Mouse (Mus musculus) erythroblast, embryonic 14.5 days (primary cell): ENCODE data around the gene Patl1. TPM values are rescaled to one million over a fixed set of nuclear protein-coding genes. Genes with fewer than 3 reads are reported as not detected.
A peak's percentile ranks its signal among the peaks of the same experiment; 100 is the strongest.
"Not testable (repeated sequence)": the region's sequence is repeated elsewhere in the genome, so short reads cannot be mapped to it uniquely, and the experiment has no call there.

Experiments used
- H3K27me3 ChIP-seq: 2 replicates; pipeline ENCODE4 v1.6.1; 2012; ENCODE audit warnings: inconsistent platforms; ENCODE audit not compliant: control insufficient read depth
- H3K36me3 ChIP-seq: 2 replicates; pipeline ENCODE4 v1.6.1; 2012; ENCODE audit warnings: mild to moderate bottlenecking, inconsistent platforms; ENCODE audit not compliant: control insufficient read depth
- H3K4me1 ChIP-seq: 2 replicates; pipeline ENCODE4 v1.6.1; 2012; ENCODE audit warnings: inconsistent platforms; ENCODE audit not compliant: control insufficient read depth
- H3K4me3 ChIP-seq: replicated peaks from 2 replicates; pipeline ENCODE3; 2012; ENCODE audit warnings: moderate library complexity, mild to moderate bottlenecking, inconsistent platforms
- H3K9me3 ChIP-seq: 2 replicates; pipeline ENCODE4 v1.6.1; 2012; ENCODE audit warnings: low read length, inconsistent platforms, mixed read lengths; ENCODE audit not compliant: control insufficient read depth
- GATA1 ChIP-seq: IDR thresholded peaks from 2 replicates; pipeline ENCODE4 v1.6.1; 2012; ENCODE audit warnings: low read length, inconsistent platforms, mixed read lengths
- TAL1 ChIP-seq: IDR thresholded peaks from 3 replicates; pipeline ENCODE4 v1.6.1; 2012; ENCODE audit warnings: low read length, inconsistent platforms, mixed read lengths
- polyA plus RNA-seq: library from polyadenylated mRNA; stranded (reverse); fragments of >175 nt; gene quantifications from 2 replicates; pipeline ENCODE4 v1.2.3, GENCODE M21; 2012

Patl1 gene
- polyA plus RNA-seq: 0.16 and 0.23 TPM in 2 replicates

DNA sequence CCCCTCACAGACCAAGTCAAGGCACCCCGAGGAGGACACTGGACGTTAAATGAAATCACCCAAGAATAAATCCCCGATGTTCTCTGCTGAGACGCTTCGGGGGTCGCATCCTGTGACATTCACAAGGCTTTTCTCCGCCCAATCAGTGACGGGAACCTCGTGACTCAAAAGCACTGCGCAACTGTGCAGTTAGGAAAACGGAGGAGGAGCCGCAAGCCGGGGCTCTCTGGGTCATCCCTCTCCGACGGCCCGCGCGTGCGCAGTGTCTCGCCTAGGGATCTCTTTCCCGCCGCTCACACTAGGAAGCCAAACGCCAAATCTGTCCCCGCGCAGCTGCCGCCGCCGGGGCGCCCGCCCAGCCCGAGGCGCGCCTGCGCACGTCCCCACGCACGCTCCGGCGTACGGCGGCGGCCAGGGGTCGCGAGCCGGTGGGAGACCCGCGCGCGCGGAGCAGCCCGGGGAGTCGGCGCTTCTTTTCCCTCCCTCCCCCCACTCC lies at the start of gene Patl1:
Gene Patl1, plus strand, starts transcription at position 363 of the 496 bp plus-strand sequence.
- no peaks in the 10 kb centered on the region for H3K9me3 ChIP-seq
- H3K27me3 ChIP-seq: no peaks in the 10 kb centered on the region
- peak within 1 kb of the TSS; percentile 87 for H3K4me3 ChIP-seq
- no peak for TF ChIP-seq TAL1
- TF ChIP-seq GATA1: no peak
- H3K4me1 ChIP-seq: peaks cover 28% of the 10 kb centered on the region
- H3K36me3 ChIP-seq: peaks cover 16% of the 10 kb centered on the region

DNA sequence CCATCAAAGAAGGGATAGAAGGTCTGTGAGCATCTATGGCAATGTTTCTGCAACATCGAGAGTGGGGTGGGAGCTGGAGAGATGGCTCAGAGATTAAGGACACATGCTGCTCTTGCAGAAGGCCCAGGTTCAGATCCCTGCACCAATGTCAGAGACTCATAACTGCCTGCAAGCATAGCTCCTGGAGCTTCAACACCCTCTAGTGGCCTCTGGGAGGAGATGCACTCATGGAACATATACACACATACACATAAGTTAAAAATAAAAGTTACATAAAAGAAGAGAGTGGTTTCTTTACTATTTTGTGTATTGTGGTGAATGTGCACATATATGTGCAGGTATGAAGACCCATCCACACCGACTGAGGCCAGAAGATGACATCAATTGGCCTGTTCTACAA lies 44.4 kb upstream of the Patl1 start:
- Histone ChIP-seq H3K36me3 (no peaks in the 10 kb centered on the region), H3K4me3 (no peak overlapping the region), H3K4me1 (no peaks in the 10 kb centered on the region), H3K9me3 (peaks cover 8% of the 10 kb centered on the region), H3K27me3 (peaks cover 7% of the 10 kb centered on the region)
- TF ChIP-seq GATA1 (no peak), TAL1 (no peak)

GRCm38 (mm10) chr19:11875006-11875405 lies 37.2 kb upstream of the Patl1 start, which contains the start of gene Olfr1419:
TSS of gene Olfr1419 (minus strand) at chr19:11875106.
- H3K27me3 ChIP-seq: peaks cover 3% of the 10 kb centered on the region; the same call in 1 of the 2 replicates
- TF ChIP-seq TAL1: no peak
- no peak for TF ChIP-seq GATA1
- H3K4me1 ChIP-seq: no peaks in the 10 kb centered on the region
- no peaks in the 10 kb centered on the region for H3K9me3 ChIP-seq
- no peaks in the 10 kb centered on the region for H3K36me3 ChIP-seq
- no peak within 1 kb of the TSS for H3K4me3 ChIP-seq

GRCm38 (mm10) chr19:11878404-11878803 lies 33.8 kb upstream of the Patl1 start:
- not testable (repeated sequence) for H3K4me1 ChIP-seq, H3K27me3 ChIP-seq, H3K9me3 ChIP-seq, H3K36me3 ChIP-seq, H3K4me3 ChIP-seq

DNA sequence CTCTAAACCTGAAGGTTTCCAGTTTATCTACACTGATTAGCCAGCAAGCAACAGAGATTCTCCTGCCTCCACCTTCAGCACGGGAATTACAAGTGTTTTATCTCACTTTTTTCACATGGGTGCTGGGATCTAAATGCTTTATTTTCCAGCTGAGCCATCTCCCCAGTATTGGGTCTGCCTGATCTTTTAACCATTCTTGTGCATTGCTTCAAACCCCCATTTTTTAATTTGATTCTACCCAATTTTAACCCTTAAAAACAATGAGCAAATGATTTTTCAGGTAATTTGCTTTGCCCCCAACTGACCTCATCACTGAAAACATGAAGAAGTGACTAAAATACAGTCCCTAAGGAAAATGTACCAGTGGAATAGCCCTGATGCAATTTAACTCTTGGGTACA lies 25.9 kb upstream of the Patl1 start, which contains the start of gene Olfr1420:
Gene Olfr1420, plus strand, starts transcription at position 301 of the 400 bp plus-strand sequence.
- H3K27me3 ChIP-seq: no peaks in the 10 kb centered on the region
- no peak within 1 kb of the TSS for H3K4me3 ChIP-seq
- H3K9me3 ChIP-seq: no peaks in the 10 kb centered on the region
- no peaks in the 10 kb centered on the region for H3K4me1 ChIP-seq
- TF ChIP-seq GATA1 (no peak), TAL1 (no peak)
- no peaks in the 10 kb centered on the region for H3K36me3 ChIP-seq

DNA sequence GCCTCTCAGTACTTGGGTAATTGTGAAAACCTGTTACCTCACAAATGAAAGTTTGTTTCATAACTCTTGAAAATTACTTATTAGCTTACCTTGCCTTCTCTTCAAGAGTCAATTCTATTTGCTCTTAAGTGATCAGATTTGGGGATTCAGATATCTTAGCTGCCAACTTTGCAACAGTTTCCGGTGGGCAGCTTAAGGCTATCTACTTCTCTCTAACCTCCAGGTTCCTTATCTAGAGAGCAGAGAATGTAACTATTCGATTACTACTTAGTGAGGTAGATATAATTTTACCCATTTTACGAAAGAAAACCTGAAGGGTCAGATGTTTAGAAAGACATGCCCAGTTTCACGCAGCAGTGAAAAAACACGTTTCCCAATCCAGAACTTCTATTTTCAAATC lies 1.2 kb upstream of the Patl1 start:
- Histone ChIP-seq H3K4me3 (peak overlapping the region; percentile 87), H3K9me3 (no peaks in the 10 kb centered on the region), H3K36me3 (peaks cover 13% of the 10 kb centered on the region), H3K4me1 (peaks cover 28% of the 10 kb centered on the region), H3K27me3 (no peaks in the 10 kb centered on the region)
- no peak for TF ChIP-seq TAL1
- no peak for TF ChIP-seq GATA1

GRCm38 (mm10) chr19:11911603-11912002 lies 596 bp upstream of the Patl1 start:
- no peaks in the 10 kb centered on the region for H3K27me3 ChIP-seq
- H3K36me3 ChIP-seq: peaks cover 16% of the 10 kb centered on the region
- TF ChIP-seq TAL1 (no peak), GATA1 (no peak)
- H3K9me3 ChIP-seq: no peaks in the 10 kb centered on the region
- H3K4me3 ChIP-seq: peak overlapping the region; percentile 87
- H3K4me1 ChIP-seq: peaks cover 28% of the 10 kb centered on the region

DNA sequence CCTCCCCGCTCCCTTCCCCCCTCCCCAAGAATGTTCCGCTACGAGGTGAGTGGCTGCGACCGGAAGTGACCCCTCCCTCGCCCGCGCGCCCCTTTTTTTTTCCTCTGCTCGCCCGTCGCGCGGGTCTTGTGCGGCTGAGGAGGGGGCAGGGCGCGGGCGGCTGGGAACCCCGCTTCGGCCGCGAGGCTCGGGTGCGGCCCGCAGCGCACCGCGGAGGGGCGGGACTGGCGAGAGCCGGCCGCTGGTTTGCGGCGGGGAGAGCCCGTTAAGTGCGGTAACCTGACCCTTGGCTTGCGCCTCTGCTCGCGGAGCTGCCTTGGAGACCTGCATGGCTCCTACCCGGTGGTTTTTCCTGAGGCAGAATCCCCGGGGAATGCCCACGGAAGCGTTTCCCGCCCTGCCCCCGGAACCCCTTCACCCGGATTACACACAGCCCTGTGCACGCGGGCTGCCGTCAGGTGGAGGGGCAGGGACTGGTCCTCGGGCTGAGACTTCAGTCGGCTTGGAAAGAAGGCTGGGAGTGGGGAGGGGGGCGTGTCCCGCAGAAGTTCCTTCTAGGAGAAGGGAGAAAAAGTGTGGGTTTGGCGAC lies 428 bp downstream of the Patl1 start:
- TF ChIP-seq GATA1 (no peak), TAL1 (no peak)
- peaks cover 16% of the 10 kb centered on the region for H3K36me3 ChIP-seq
- H3K9me3 ChIP-seq: no peaks in the 10 kb centered on the region
- H3K4me1 ChIP-seq: peaks cover 30% of the 10 kb centered on the region
- H3K27me3 ChIP-seq: no peaks in the 10 kb centered on the region
- peak overlapping the region; percentile 87 for H3K4me3 ChIP-seq

- H3K36me3 ChIP-seq: peaks cover 28% of the 10 kb centered on the region
- H3K4me1 ChIP-seq: peaks cover 29% of the 10 kb centered on the region
- TF ChIP-seq TAL1 (no peak), GATA1 (no peak)
- H3K4me3 ChIP-seq: no peak overlapping the region
- H3K9me3 ChIP-seq: no peaks in the 10 kb centered on the region
- no peaks in the 10 kb centered on the region for H3K27me3 ChIP-seq
These were observed 3.6 kb downstream of the Patl1 start for GRCm38 (mm10) chr19:11915804-11916203.

DNA sequence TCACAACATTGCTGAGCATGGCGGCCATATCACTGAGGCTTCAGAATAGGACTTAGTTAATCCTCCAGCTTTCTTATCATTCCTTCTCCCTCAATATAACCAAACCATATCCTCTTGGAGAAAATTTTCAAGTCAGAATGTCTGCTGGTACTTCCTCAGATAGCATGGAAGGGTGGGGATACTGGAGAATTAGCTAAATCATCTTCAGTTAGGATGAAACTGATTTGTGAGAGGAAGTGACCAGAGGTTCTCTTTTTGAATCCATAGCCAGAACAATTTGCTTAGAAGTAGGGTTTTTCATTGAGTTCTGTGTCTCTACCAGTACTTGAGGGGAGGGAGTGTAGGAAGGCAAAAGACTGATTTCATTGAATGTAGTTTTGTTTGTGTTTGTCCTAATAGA lies 9.9 kb downstream of the Patl1 start:
- peaks cover 3% of the 10 kb centered on the region for H3K4me1 ChIP-seq
- TF ChIP-seq TAL1 (no peak), GATA1 (no peak)
- no peak overlapping the region for H3K4me3 ChIP-seq
- H3K9me3 ChIP-seq: no peaks in the 10 kb centered on the region
- H3K27me3 ChIP-seq: no peaks in the 10 kb centered on the region
- peaks cover 61% of the 10 kb centered on the region for H3K36me3 ChIP-seq

DNA sequence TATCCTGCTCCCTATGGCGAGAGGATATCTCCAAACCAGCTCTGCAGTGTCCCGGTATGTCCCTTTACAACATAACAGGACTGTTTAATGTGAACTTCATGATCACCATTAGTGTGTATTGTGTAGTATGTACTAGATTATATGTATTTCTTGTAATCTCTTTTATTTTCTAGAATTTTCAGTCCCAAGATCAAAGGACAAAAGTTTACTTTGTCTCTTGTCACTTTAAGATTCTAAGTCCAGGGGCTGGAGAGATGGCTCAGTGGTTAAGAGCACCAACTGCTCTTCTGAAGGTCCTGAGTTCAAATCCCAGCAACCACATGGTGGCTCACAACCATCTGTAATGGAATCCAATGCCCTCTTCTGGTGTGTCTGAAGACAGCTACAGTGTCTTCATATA lies 10.3 kb downstream of the Patl1 start:
- H3K36me3 ChIP-seq: peaks cover 61% of the 10 kb centered on the region
- not testable (repeated sequence) for H3K4me1 ChIP-seq, H3K27me3 ChIP-seq, H3K4me3 ChIP-seq, H3K9me3 ChIP-seq
